Mouse (Mus musculus) kidney, postnatal 0 days (tissue): ENCODE results near the gene Clec12a. TPM values are rescaled to one million over a fixed set of nuclear protein-coding genes. Genes with fewer than 3 reads are reported as not detected.

ENCODE experiments used
- ATAC-seq: fragments of 200-750 bp; cut with Nextera tagmentation; replicated peaks from 2 replicates; pipeline ENCODE4 v1.8.0; 2017; ENCODE audit warnings: low read depth, moderate number of reproducible peaks, moderate TSS enrichment, moderate library complexity; ENCODE audit not compliant: low FRiP score
- DNase-seq: peaks from one replicate; pipeline ENCODE4 v3.0.0-alpha.2; 2016; ENCODE audit warnings: low spot score
- H3K27ac ChIP-seq: fragments of 300-500 bp; sonication (generic); 2 replicates; pipeline ENCODE4 v1.5.1; 2014; ENCODE audit warnings: mild to moderate bottlenecking
- H3K27me3 ChIP-seq: fragments of 300-500 bp; sonication (generic); 2 replicates; pipeline ENCODE4 v1.6.1; 2014; ENCODE audit warnings: low read length, mixed read lengths; ENCODE audit not compliant: insufficient read depth
- H3K36me3 ChIP-seq: fragments of 300-500 bp; sonication (generic); 2 replicates; pipeline ENCODE4 v1.6.1; 2014; ENCODE audit warnings: low read length, mixed read lengths; ENCODE audit not compliant: insufficient read depth
- H3K4me1 ChIP-seq: fragments of 300-500 bp; sonication (generic); replicated peaks from 2 replicates; pipeline ENCODE4 v1.6.1; 2014; ENCODE audit warnings: antibody characterized with exemption, low read length, mixed read lengths; ENCODE audit not compliant: insufficient read depth
- H3K4me2 ChIP-seq: fragments of 300-500 bp; sonication (generic); 2 replicates; pipeline ENCODE4 v1.6.1; 2014; ENCODE audit warnings: mild to moderate bottlenecking, low read length, moderate library complexity, mixed read lengths
- H3K4me3 ChIP-seq: fragments of 300-500 bp; sonication (generic); replicated peaks from 2 replicates; pipeline ENCODE4 v1.5.1; 2014; ENCODE audit warnings: low read depth, low read length
- H3K9ac ChIP-seq: fragments of 300-500 bp; sonication (generic); 2 replicates; pipeline ENCODE4 v1.6.1; 2014; ENCODE audit warnings: low read depth, low read length
- H3K9me3 ChIP-seq: fragments of 300-500 bp; sonication (generic); replicated peaks from 2 replicates; pipeline ENCODE4 v1.6.1; 2016; ENCODE audit warnings: low read length, inconsistent platforms, mixed read lengths
- CTCF ChIP-seq: IDR thresholded peaks from 2 replicates; pipeline ENCODE4 v1.5.1; 2016; ENCODE audit warnings: antibody characterized with exemption, low read depth, mild to moderate bottlenecking, moderate library complexity
- WGBS: fragments of 180-500 bp; shearing (Covaris S2); extraction: QIAGEN DNeasy Blood & Tissue Kit; methylation state at CpG from one replicate; pipeline ENCODE4 v1.1.7; 2014; 5-methylcytosine and 5-hydroxymethylcytosine counted together
- polyA plus RNA-seq: library from polyadenylated mRNA; unstranded; fragments of >200 nt; fragmentation: Nextera tagmentation; extraction: Ambion mirVana; gene quantifications from 2 replicates; pipeline ENCODE4 v1.2.1, GENCODE M21; 2015

Gene Clec12a
- polyA plus RNA-seq, 1 experiment from 2014 or later = 0.71 TPM

GRCm38 (mm10) chr6:129399945-129400344, 57.5 kb downstream of the Clec12a start:
- Histone ChIP-seq H3K4me1 (no peaks in the 10 kb centered on the region; the same call in 1 of the 2 replicates), H3K27ac (peak overlapping the region; percentile 44; the same call in 1 of the 2 replicates), H3K36me3 (no peaks in the 10 kb centered on the region), H3K9ac (no peak overlapping the region), H3K4me3 (no peak overlapping the region), H3K4me2 (no peak overlapping the region), H3K27me3 (no peaks in the 10 kb centered on the region), H3K9me3 (no peaks in the 10 kb centered on the region)
- ATAC-seq (peak; percentile 80), DNase-seq (peak; percentile 56)
- WGBS = 42% methylated on average over 6 of the region's 6 CpGs
- no peak for TF ChIP-seq CTCF

DNA sequence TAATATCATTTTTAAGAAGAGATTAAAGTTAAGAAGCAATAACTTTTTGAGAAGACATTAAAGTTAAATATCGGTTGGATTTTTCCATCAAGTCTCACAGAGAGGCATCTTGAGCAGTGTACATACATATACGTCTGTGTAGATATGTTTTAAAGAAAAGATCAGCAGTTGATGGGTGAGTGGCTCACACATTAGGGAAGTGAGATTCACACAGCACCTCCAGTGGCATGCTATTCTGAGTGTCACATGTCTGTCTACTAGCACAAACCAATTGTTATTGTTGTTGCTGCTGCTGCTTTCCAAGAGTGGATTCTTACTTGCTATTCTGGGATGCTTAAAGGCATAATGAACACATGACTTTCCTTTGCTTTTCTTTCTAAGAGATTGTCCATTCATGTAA, 59.9 kb downstream of the Clec12a start:
- Histone ChIP-seq H3K27me3 (no peaks in the 10 kb centered on the region), H3K4me3 (no peak overlapping the region), H3K27ac (no peak overlapping the region), H3K9ac (no peak overlapping the region), H3K4me1 (no peaks in the 10 kb centered on the region; the same call in 1 of the 2 replicates), H3K36me3 (no peaks in the 10 kb centered on the region), H3K4me2 (no peak overlapping the region), H3K9me3 (no peaks in the 10 kb centered on the region)
- TF ChIP-seq CTCF = no peak
- no peak for ATAC-seq
- no peak for DNase-seq
- 94% methylated on average over 2 of the region's 2 CpGs for WGBS

- Histone ChIP-seq H3K9me3 (no peaks in the 10 kb centered on the region), H3K36me3 (no peaks in the 10 kb centered on the region), H3K9ac (no peak overlapping the region), H3K4me1 (no peaks in the 10 kb centered on the region; the same call in 1 of the 2 replicates), H3K27ac (no peak overlapping the region), H3K27me3 (no peaks in the 10 kb centered on the region), H3K4me3 (no peak overlapping the region), H3K4me2 (no peak overlapping the region)
- no peak for TF ChIP-seq CTCF
- ATAC-seq (no peak), DNase-seq (peak; percentile 26)
- 47% methylated on average over 6 of the region's 6 CpGs for WGBS
Observed at GRCm38 (mm10) chr6:129403391-129403790, 60.9 kb downstream of the Clec12a start.

- ATAC-seq (no peak), DNase-seq (no peak)
- Histone ChIP-seq H3K9me3 (no peaks in the 10 kb centered on the region), H3K9ac (no peak overlapping the region), H3K4me1 (no peaks in the 10 kb centered on the region), H3K27ac (no peak overlapping the region), H3K27me3 (no peaks in the 10 kb centered on the region), H3K4me2 (no peak overlapping the region), H3K4me3 (no peak overlapping the region), H3K36me3 (no peaks in the 10 kb centered on the region)
- no peak for TF ChIP-seq CTCF
Observed at GRCm38 (mm10) chr6:129405999-129406398, 63.5 kb downstream of the Clec12a start.

- no peaks in the 10 kb centered on the region for H3K4me1 ChIP-seq
- ATAC-seq (no peak), DNase-seq (peak; percentile 74)
- no peaks in the 10 kb centered on the region for H3K36me3 ChIP-seq
- H3K4me3 ChIP-seq = no peak overlapping the region
- TF ChIP-seq CTCF = no peak
- H3K9ac ChIP-seq = no peak overlapping the region
- 37% methylated on average over 2 of the region's 2 CpGs for WGBS
- H3K27ac ChIP-seq = peak overlapping the region; percentile 38; the same call in 1 of the 2 replicates
- H3K4me2 ChIP-seq = no peak overlapping the region
- H3K27me3 ChIP-seq = no peaks in the 10 kb centered on the region
- no peaks in the 10 kb centered on the region for H3K9me3 ChIP-seq
Observed at GRCm38 (mm10) chr6:129407324-129407723, 64.8 kb downstream of the Clec12a start.

DNA sequence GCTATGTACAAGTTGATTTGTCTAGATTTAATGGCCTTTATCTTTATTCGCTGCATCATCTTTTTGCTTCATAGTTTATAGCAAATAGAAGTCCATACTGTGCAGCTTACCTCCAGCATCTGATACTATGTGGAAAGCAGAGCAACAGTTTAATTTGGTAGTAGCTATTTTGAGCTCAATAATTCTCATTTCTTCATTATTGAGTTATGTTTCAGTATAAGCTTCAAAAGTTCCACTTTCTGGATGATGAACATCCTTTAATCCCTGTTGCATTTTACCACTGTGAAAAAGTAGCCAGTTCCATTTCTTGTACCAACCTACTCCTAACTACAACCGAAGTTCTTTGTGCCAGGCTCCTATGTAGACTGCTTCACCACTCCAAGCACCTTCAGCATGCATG, 66.1 kb downstream of the Clec12a start, which contains the start of gene Clec9a:
TSS of gene Clec9a (plus strand) at position 301 of the 400 bp plus-strand sequence.
- no peaks in the 10 kb centered on the region for H3K4me1 ChIP-seq
- ATAC-seq = no peak
- H3K4me2 ChIP-seq = no peak within 1 kb of the TSS
- H3K4me3 ChIP-seq = no peak within 1 kb of the TSS
- H3K9ac ChIP-seq = no peak within 1 kb of the TSS
- no peaks in the 10 kb centered on the region for H3K27me3 ChIP-seq
- no peak for TF ChIP-seq CTCF
- no peak for DNase-seq
- H3K36me3 ChIP-seq = no peaks in the 10 kb centered on the region
- H3K27ac ChIP-seq = no peak within 1 kb of the TSS
- no peaks in the 10 kb centered on the region for H3K9me3 ChIP-seq
- 90% methylated on average over 2 of the region's 2 CpGs for WGBS

DNA sequence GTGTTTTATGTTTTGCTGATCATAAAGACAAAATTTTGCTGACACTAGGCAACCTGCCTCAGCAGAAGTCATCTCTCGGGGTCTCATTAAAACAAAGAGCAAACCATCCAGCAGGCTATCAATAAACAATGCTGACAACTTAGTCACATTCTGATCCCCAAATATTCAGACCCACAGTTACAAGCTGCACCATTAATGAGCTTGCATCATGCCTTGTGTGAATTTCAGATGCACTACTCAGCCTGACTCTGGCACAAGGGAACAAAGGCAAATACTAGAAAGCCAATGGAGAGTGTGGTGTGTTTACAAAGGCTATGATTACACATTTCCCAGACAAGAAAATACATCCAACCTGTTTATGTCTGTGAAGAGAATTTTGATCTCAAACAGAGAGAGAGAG, 71.7 kb downstream of the Clec12a start:
- Histone ChIP-seq H3K36me3 (no peaks in the 10 kb centered on the region), H3K27me3 (no peaks in the 10 kb centered on the region), H3K27ac (no peak overlapping the region), H3K4me3 (no peak overlapping the region), H3K9me3 (no peaks in the 10 kb centered on the region), H3K9ac (no peak overlapping the region), H3K4me2 (no peak overlapping the region), H3K4me1 (no peaks in the 10 kb centered on the region)
- DNase-seq = no peak
- no peak for ATAC-seq
- WGBS = 87% methylated on average over 1 of the region's 1 CpGs
- no peak for TF ChIP-seq CTCF

Other genes starting within 250 kb of the Clec12a start
- 0.06 TPM in 1 of 2 replicates, not detected in the other for gene Clec2e, start 241.8 kb upstream of the Clec12a start, polyA plus RNA-seq
- 1.0 and 1.4 TPM in 2 replicates for gene Clec2d, start 162.1 kb upstream of the Clec12a start, polyA plus RNA-seq
- gene Cd69, start 67.3 kb upstream of the Clec12a start, polyA plus RNA-seq = not detected in 2 replicates
- not detected in 2 replicates for gene 4922502D21Rik, start 10.9 kb upstream of the Clec12a start, polyA plus RNA-seq
- gene Clec12b, start 43.2 kb downstream of the Clec12a start, polyA plus RNA-seq = 0.10 and 0.11 TPM in 2 replicates
- 1.5 and 1.7 TPM in 2 replicates for gene Clec1b, start 54.6 kb downstream of the Clec12a start, polyA plus RNA-seq
- gene Clec9a, start 66.2 kb downstream of the Clec12a start, polyA plus RNA-seq = 0.38 and 0.40 TPM in 2 replicates
- gene Clec1a, start 109.3 kb downstream of the Clec12a start, polyA plus RNA-seq = 10.3 and 10.6 TPM in 2 replicates
- not detected in 2 replicates for gene Olr1, start 164.5 kb downstream of the Clec12a start, polyA plus RNA-seq
- 96.6 and 98.5 TPM in 2 replicates for gene Tmem52b, start 169.9 kb downstream of the Clec12a start, polyA plus RNA-seq
- 126 and 139 TPM in 2 replicates for gene Gabarapl1, start 190.5 kb downstream of the Clec12a start, polyA plus RNA-seq
- gene Klre1, start 235.2 kb downstream of the Clec12a start, polyA plus RNA-seq = not detected in 2 replicates
- 0.32 and 0.45 TPM in 2 replicates for gene Klrd1, start 249.1 kb downstream of the Clec12a start, polyA plus RNA-seq